Mouse (Mus musculus) neural tube, embryonic 15.5 days (tissue): ENCODE measurements at regions not wholly inside any gene's neighbourhood (a gene's known extent, or its start where the extent isn't known, plus 50 kb on each side); places are given as distances from the start of the nearest gene placed in this dataset.

ENCODE experiments used
- ATAC-seq: fragments of 200-750 bp; cut with Nextera tagmentation; 2 replicates; pipeline ENCODE4 v1.8.0; 2017; ENCODE audit warnings: mild to moderate bottlenecking, moderate TSS enrichment, moderate library complexity; ENCODE audit not compliant: low FRiP score
- H3K27ac ChIP-seq: fragments of 300-500 bp; sonication (generic); replicated peaks from 2 replicates; pipeline ENCODE4 v1.5.1; 2015; ENCODE audit warnings: mild to moderate bottlenecking, inconsistent platforms
- H3K27me3 ChIP-seq: fragments of 300-500 bp; sonication (generic); replicated peaks from 2 replicates; pipeline ENCODE4 v1.6.1; 2015; ENCODE audit warnings: inconsistent platforms
- H3K36me3 ChIP-seq: fragments of 300-500 bp; sonication (generic); 2 replicates; pipeline ENCODE4 v1.6.1; 2015; ENCODE audit warnings: inconsistent platforms
- H3K4me1 ChIP-seq: fragments of 300-500 bp; sonication (generic); 2 replicates; pipeline ENCODE4 v1.6.1; 2015; ENCODE audit warnings: inconsistent platforms
- H3K4me2 ChIP-seq: fragments of 300-500 bp; sonication (generic); 2 replicates; pipeline ENCODE4 v1.6.1; 2015; ENCODE audit warnings: inconsistent platforms, mild to moderate bottlenecking, moderate library complexity
- H3K4me3 ChIP-seq: fragments of 300-500 bp; sonication (generic); replicated peaks from 2 replicates; pipeline ENCODE4 v1.5.1; 2015; ENCODE audit warnings: mild to moderate bottlenecking, inconsistent platforms
- H3K9ac ChIP-seq: fragments of 300-500 bp; sonication (generic); replicated peaks from 2 replicates; pipeline ENCODE4 v1.6.1; 2015; ENCODE audit warnings: mild to moderate bottlenecking, inconsistent platforms
- H3K9me3 ChIP-seq: fragments of 300-500 bp; sonication (generic); replicated peaks from 2 replicates; pipeline ENCODE4 v1.6.1; 2016; ENCODE audit warnings: inconsistent platforms
- WGBS: fragments of 180-500 bp; shearing (Covaris S2); methylation state at CpG from one replicate; pipeline ENCODE4 v1.1.7; 2015; ENCODE audit warnings: mixed read lengths; 5-methylcytosine and 5-hydroxymethylcytosine counted together

GRCm38 (mm10) chr1:44957125-44957524, 354.2 kb upstream of the Col3a1 start:
- Histone ChIP-seq H3K9ac (no peak overlapping the region), H3K9me3 (no peaks in the 10 kb centered on the region), H3K4me2 (no peak overlapping the region), H3K27me3 (no peaks in the 10 kb centered on the region), H3K36me3 (no peaks in the 10 kb centered on the region), H3K4me3 (no peak overlapping the region), H3K27ac (no peak overlapping the region), H3K4me1 (no peaks in the 10 kb centered on the region)
- WGBS, result 78% methylated on average over 4 of the region's 4 CpGs
- ATAC-seq, result no peak

GRCm38 (mm10) chr1:44987171-44987570, 324.2 kb upstream of the Col3a1 start:
- H3K4me3 ChIP-seq, result no peak overlapping the region
- no peak overlapping the region for H3K9ac ChIP-seq
- no peaks in the 10 kb centered on the region for H3K27me3 ChIP-seq
- H3K27ac ChIP-seq, result no peak overlapping the region
- WGBS, result 80% methylated on average over 3 of the region's 3 CpGs
- ATAC-seq, result no peak
- H3K36me3 ChIP-seq, result no peaks in the 10 kb centered on the region
- no peak overlapping the region for H3K4me2 ChIP-seq
- H3K4me1 ChIP-seq, result no peaks in the 10 kb centered on the region
- no peaks in the 10 kb centered on the region for H3K9me3 ChIP-seq

- H3K9ac ChIP-seq, result no peak overlapping the region
- H3K4me3 ChIP-seq, result no peak overlapping the region
- ATAC-seq, result no peak
- H3K9me3 ChIP-seq, result no peaks in the 10 kb centered on the region
- H3K27me3 ChIP-seq, result no peaks in the 10 kb centered on the region
- no peak overlapping the region for H3K27ac ChIP-seq
- no peak overlapping the region for H3K4me2 ChIP-seq
- H3K36me3 ChIP-seq, result no peaks in the 10 kb centered on the region
- H3K4me1 ChIP-seq, result no peaks in the 10 kb centered on the region
These were observed 290.8 kb upstream of the Col3a1 start for GRCm38 (mm10) chr1:45020516-45020915.

- Histone ChIP-seq H3K4me3 (no peak overlapping the region), H3K9ac (no peak overlapping the region), H3K27ac (no peak overlapping the region), H3K4me1 (no peaks in the 10 kb centered on the region), H3K36me3 (no peaks in the 10 kb centered on the region), H3K27me3 (no peaks in the 10 kb centered on the region), H3K9me3 (no peaks in the 10 kb centered on the region), H3K4me2 (no peak overlapping the region)
- no peak for ATAC-seq
- 52% methylated on average over 2 of the region's 2 CpGs for WGBS
These were observed 290.1 kb upstream of the Col3a1 start for GRCm38 (mm10) chr1:45021234-45021633.

- ATAC-seq, result no peak
- 78% methylated on average over 1 of the region's 1 CpGs for WGBS
These were observed 289.0 kb upstream of the Col3a1 start for GRCm38 (mm10) chr1:45022146-45022841.

GRCm38 (mm10) chr1:45023336-45023735, 288.0 kb upstream of the Col3a1 start:
- no peaks in the 10 kb centered on the region for H3K9me3 ChIP-seq
- no peak overlapping the region for H3K27ac ChIP-seq
- no peak overlapping the region for H3K4me3 ChIP-seq
- no peak overlapping the region for H3K4me2 ChIP-seq
- H3K4me1 ChIP-seq, result no peaks in the 10 kb centered on the region
- no peaks in the 10 kb centered on the region for H3K27me3 ChIP-seq
- ATAC-seq, result no peak
- H3K36me3 ChIP-seq, result no peaks in the 10 kb centered on the region
- no peak overlapping the region for H3K9ac ChIP-seq
- WGBS, result 62% methylated on average over 3 of the region's 3 CpGs

More at GRCm38 (mm10) chr1:45022146-45022841, 289.0 kb upstream of the Col3a1 start:
- Histone ChIP-seq H3K27me3 (no peaks in the 10 kb centered on the region), H3K9ac (no peak overlapping the region), H3K4me1 (no peaks in the 10 kb centered on the region), H3K4me3 (no peak overlapping the region), H3K36me3 (no peaks in the 10 kb centered on the region), H3K27ac (no peak overlapping the region), H3K4me2 (no peak overlapping the region), H3K9me3 (no peaks in the 10 kb centered on the region)

- no peak overlapping the region for H3K4me2 ChIP-seq
- no peaks in the 10 kb centered on the region for H3K9me3 ChIP-seq
- ATAC-seq, result peak; percentile 21; the same call in 1 of the 2 replicates
- no peak overlapping the region for H3K4me3 ChIP-seq
- no peaks in the 10 kb centered on the region for H3K27me3 ChIP-seq
- H3K9ac ChIP-seq, result no peak overlapping the region
- WGBS, result 62% methylated on average over 4 of the region's 4 CpGs
- no peak overlapping the region for H3K27ac ChIP-seq
- H3K4me1 ChIP-seq, result no peaks in the 10 kb centered on the region
- H3K36me3 ChIP-seq, result no peaks in the 10 kb centered on the region
These were observed 279.8 kb upstream of the Col3a1 start for GRCm38 (mm10) chr1:45031436-45032027.

GRCm38 (mm10) chr1:45033343-45033742, 278.0 kb upstream of the Col3a1 start:
- Histone ChIP-seq H3K36me3 (no peaks in the 10 kb centered on the region), H3K4me3 (no peak overlapping the region), H3K27me3 (no peaks in the 10 kb centered on the region), H3K9ac (no peak overlapping the region), H3K9me3 (no peaks in the 10 kb centered on the region), H3K4me2 (no peak overlapping the region), H3K27ac (no peak overlapping the region), H3K4me1 (no peaks in the 10 kb centered on the region)
- whole genome bisulfite sequencing, result 92% methylated on average over 7 of the region's 7 CpGs
- no peak for ATAC-seq

- 95% methylated on average over 1 of the region's 1 CpGs for WGBS
- Histone ChIP-seq H3K27ac (no peak overlapping the region), H3K4me2 (no peak overlapping the region), H3K36me3 (no peaks in the 10 kb centered on the region), H3K9ac (no peak overlapping the region), H3K9me3 (no peaks in the 10 kb centered on the region), H3K27me3 (no peaks in the 10 kb centered on the region), H3K4me1 (no peaks in the 10 kb centered on the region), H3K4me3 (no peak overlapping the region)
- no peak for ATAC-seq
These were observed 270.0 kb upstream of the Col3a1 start for GRCm38 (mm10) chr1:45041328-45041727.

- no peak overlapping the region for H3K4me2 ChIP-seq
- no peak overlapping the region for H3K9ac ChIP-seq
- H3K27ac ChIP-seq, result no peak overlapping the region
- H3K4me3 ChIP-seq, result no peak overlapping the region
- no peaks in the 10 kb centered on the region for H3K4me1 ChIP-seq
- ATAC-seq, result no peak
- no peaks in the 10 kb centered on the region for H3K27me3 ChIP-seq
- no peaks in the 10 kb centered on the region for H3K36me3 ChIP-seq
- no peaks in the 10 kb centered on the region for H3K9me3 ChIP-seq
These were observed 269.5 kb upstream of the Col3a1 start for GRCm38 (mm10) chr1:45041815-45042214.

GRCm38 (mm10) chr1:45043245-45043926, 268.0 kb upstream of the Col3a1 start:
- Histone ChIP-seq H3K27me3 (no peaks in the 10 kb centered on the region), H3K36me3 (no peaks in the 10 kb centered on the region), H3K27ac (no peak overlapping the region), H3K4me2 (no peak overlapping the region), H3K4me1 (no peaks in the 10 kb centered on the region), H3K4me3 (no peak overlapping the region), H3K9me3 (no peaks in the 10 kb centered on the region), H3K9ac (no peak overlapping the region)
- ATAC-seq, result no peak

- Histone ChIP-seq H3K4me3 (no peak overlapping the region), H3K4me1 (no peaks in the 10 kb centered on the region), H3K36me3 (no peaks in the 10 kb centered on the region), H3K4me2 (no peak overlapping the region), H3K27me3 (no peaks in the 10 kb centered on the region), H3K27ac (no peak overlapping the region), H3K9ac (no peak overlapping the region), H3K9me3 (peaks cover 3% of the 10 kb centered on the region; the same call in 1 of the 2 replicates)
- peak; percentile 68 for ATAC-seq
- 86% methylated on average over 10 of the region's 10 CpGs for WGBS
These were observed 220.3 kb upstream of the Col3a1 start for GRCm38 (mm10) chr1:45090841-45091535.
